Mouse (Mus musculus) lung, embryonic 14.5 days (tissue): Measurements from ENCODE around the gene Capzb. TPM values are rescaled to one million over a fixed set of nuclear protein-coding genes. Genes with fewer than 3 reads are reported as not detected.

Source experiments
- ATAC-seq: fragments of 200-750 bp; cut with Nextera tagmentation; 2 replicates; pipeline ENCODE4 v1.8.0; 2017; ENCODE audit warnings: mild to moderate bottlenecking, moderate TSS enrichment, moderate library complexity; ENCODE audit not compliant: insufficient read depth
- DNase-seq: peaks from one replicate; pipeline ENCODE4 v3.0.0-alpha.2; 2015
- H3K27ac ChIP-seq: fragments of 300-500 bp; sonication (generic); 2 replicates; pipeline ENCODE4 v1.5.1; 2014; ENCODE audit warnings: low read depth, mild to moderate bottlenecking, moderate library complexity
- H3K27me3 ChIP-seq: fragments of 300-500 bp; sonication (generic); 2 replicates; pipeline ENCODE4 v1.6.1; 2014; ENCODE audit warnings: low read length, control low read depth; ENCODE audit not compliant: insufficient read depth
- H3K36me3 ChIP-seq: fragments of 300-500 bp; sonication (generic); 2 replicates; pipeline ENCODE4 v1.6.1; 2014; ENCODE audit warnings: control low read depth; ENCODE audit not compliant: insufficient read depth
- H3K4me1 ChIP-seq: fragments of 300-500 bp; sonication (generic); 2 replicates; pipeline ENCODE4 v1.6.1; 2014; ENCODE audit warnings: antibody characterized with exemption, control low read depth; ENCODE audit not compliant: insufficient read depth
- H3K4me2 ChIP-seq: fragments of 300-500 bp; sonication (generic); 2 replicates; pipeline ENCODE4 v1.6.1; 2014; ENCODE audit warnings: mild to moderate bottlenecking
- H3K4me3 ChIP-seq: fragments of 300-500 bp; sonication (generic); 2 replicates; pipeline ENCODE4 v1.5.1; 2014; ENCODE audit warnings: low read depth, low read length
- H3K9ac ChIP-seq: fragments of 300-500 bp; sonication (generic); 2 replicates; pipeline ENCODE4 v1.6.1; 2014
- H3K9me3 ChIP-seq: fragments of 300-500 bp; sonication (generic); 2 replicates; pipeline ENCODE4 v1.6.1; 2016; ENCODE audit warnings: low read depth, low read length, control low read depth
- CTCF ChIP-seq: IDR thresholded peaks from 2 replicates; pipeline ENCODE4 v1.5.1; 2016; ENCODE audit warnings: antibody characterized with exemption, low read depth
- WGBS: fragments of 180-500 bp; shearing (Covaris S2); extraction: QIAGEN DNeasy Blood & Tissue Kit; methylation state at CpG from one replicate; pipeline ENCODE4 v1.1.7; 2014; 5-methylcytosine and 5-hydroxymethylcytosine counted together
- polyA plus RNA-seq: library from polyadenylated mRNA; unstranded; fragments of >200 nt; fragmentation: Nextera tagmentation; extraction: Ambion mirVana; gene quantifications from 2 replicates; pipeline ENCODE4 v1.2.1, GENCODE M21; 2014

The Capzb gene
- polyA plus RNA-seq, 1 experiment from 2014 or later = 336 TPM

DNA sequence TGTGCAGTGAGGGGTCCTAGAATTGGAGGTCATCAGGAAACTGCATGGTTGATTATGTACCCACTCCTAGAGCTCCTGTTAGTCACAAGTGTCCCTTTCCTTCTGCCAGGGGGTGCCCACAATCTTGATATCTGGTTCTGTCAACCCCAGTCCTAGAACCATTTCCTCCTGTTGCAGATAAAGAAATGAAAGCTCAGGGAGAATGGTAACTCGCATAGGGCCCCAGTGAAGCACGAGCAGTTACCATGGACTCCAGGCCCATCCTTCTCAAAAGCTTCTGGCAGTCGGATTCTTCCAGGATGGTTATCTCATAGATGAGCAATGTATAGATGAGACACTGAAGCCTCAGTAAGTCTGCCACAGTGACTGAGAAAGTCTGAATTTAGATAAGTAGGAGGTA, 8.2 kb downstream of the Capzb start:
- DNase-seq (no peak), ATAC-seq (no peak)
- Histone ChIP-seq H3K4me3 (no peak overlapping the region), H3K9ac (no peak overlapping the region), H3K4me2 (no peak overlapping the region), H3K27me3 (no peaks in the 10 kb centered on the region), H3K4me1 (peaks cover 19% of the 10 kb centered on the region), H3K27ac (no peak overlapping the region), H3K9me3 (no peaks in the 10 kb centered on the region), H3K36me3 (peaks cover 19% of the 10 kb centered on the region; the same call in 1 of the 2 replicates)
- 75% methylated on average over 3 of the region's 3 CpGs for WGBS
- no peak for TF ChIP-seq CTCF

DNA sequence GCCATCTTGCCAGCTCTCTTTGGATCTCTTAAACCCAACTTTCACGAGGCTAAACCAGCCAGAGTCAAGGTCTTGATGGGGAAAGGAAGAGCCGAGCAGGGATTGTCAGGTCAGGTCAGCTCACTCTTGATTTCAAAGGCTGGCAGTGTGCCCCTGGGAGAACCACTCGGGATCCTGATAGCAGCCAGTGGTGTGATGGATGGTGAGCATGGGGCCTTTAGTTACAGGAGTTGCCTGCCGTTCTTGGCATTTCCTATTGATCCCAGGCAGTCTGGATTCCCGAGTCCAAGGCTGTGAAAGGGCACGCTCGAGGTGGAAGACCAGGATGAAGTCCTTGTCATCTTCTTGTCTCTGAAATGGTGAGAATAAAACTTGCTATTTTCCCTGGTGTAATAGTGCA, 9.9 kb downstream of the Capzb start:
- Histone ChIP-seq H3K4me2 (no peak overlapping the region), H3K4me1 (peaks cover 16% of the 10 kb centered on the region; the same call in 1 of the 2 replicates), H3K36me3 (peaks cover 18% of the 10 kb centered on the region; the same call in 1 of the 2 replicates), H3K27me3 (no peaks in the 10 kb centered on the region), H3K4me3 (no peak overlapping the region), H3K9me3 (no peaks in the 10 kb centered on the region), H3K27ac (no peak overlapping the region), H3K9ac (no peak overlapping the region)
- no peak for TF ChIP-seq CTCF
- WGBS = 43% methylated on average over 7 of the region's 7 CpGs
- ATAC-seq = no peak
- DNase-seq = no peak

DNA sequence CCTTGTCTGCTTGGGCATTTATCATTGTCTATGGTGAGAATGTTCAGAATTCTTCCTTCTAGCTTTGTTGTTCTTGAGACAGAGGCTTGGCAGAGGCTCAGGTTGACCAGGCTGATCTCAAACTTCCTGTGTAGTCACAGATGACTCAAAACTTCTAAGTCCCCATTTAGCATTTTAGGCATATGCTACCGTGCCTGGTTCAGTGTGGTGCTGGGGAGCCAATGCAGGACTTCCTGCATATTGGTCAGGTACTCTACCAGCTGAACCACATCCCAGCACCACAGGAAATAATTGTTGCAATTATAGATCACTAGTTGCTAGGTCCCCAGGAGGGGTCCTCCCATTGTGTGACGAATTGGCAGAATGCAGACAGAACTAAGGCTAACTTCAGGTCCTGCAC, 10.7 kb downstream of the Capzb start:
- 61% methylated on average over 2 of the region's 2 CpGs for WGBS
- Histone ChIP-seq H3K27me3 (no peaks in the 10 kb centered on the region), H3K9ac (no peak overlapping the region), H3K4me1 (peaks cover 21% of the 10 kb centered on the region; the same call in 1 of the 2 replicates), H3K27ac (no peak overlapping the region), H3K4me3 (no peak overlapping the region), H3K36me3 (peaks cover 18% of the 10 kb centered on the region; the same call in 1 of the 2 replicates), H3K9me3 (no peaks in the 10 kb centered on the region), H3K4me2 (no peak overlapping the region)
- ATAC-seq (no peak), DNase-seq (peak; percentile 23)
- TF ChIP-seq CTCF = no peak

DNA sequence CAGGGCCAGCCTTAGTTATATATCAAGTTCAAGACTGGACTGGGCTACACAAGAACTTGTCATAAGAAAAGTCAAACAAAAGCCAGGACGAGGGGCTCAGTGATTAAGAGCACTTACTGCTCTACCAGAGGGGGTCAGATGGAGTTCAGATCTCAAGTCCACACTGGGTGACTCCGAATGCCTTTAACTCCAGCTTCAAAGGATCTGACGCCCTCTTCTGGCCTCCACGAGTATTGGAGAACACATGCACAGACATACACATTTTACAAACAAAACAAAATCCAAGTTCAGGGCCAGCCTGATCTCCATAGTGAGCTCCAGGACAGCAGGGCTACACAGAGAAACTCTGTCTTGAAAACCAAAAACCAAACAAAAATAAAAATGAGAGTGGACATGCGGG, 13.1 kb downstream of the Capzb start:
- Histone ChIP-seq H3K9ac (no peak overlapping the region), H3K9me3 (no peaks in the 10 kb centered on the region), H3K4me1 (peaks cover 21% of the 10 kb centered on the region; the same call in 1 of the 2 replicates), H3K4me2 (no peak overlapping the region), H3K27ac (no peak overlapping the region), H3K27me3 (no peaks in the 10 kb centered on the region), H3K36me3 (peaks cover 13% of the 10 kb centered on the region; the same call in 1 of the 2 replicates), H3K4me3 (no peak overlapping the region)
- peak; percentile 48; the same call in 1 of the 2 replicates for ATAC-seq
- 35% methylated on average over 5 of the region's 5 CpGs for WGBS
- peak; percentile 68 for TF ChIP-seq CTCF
- DNase-seq = peak; percentile 66

DNA sequence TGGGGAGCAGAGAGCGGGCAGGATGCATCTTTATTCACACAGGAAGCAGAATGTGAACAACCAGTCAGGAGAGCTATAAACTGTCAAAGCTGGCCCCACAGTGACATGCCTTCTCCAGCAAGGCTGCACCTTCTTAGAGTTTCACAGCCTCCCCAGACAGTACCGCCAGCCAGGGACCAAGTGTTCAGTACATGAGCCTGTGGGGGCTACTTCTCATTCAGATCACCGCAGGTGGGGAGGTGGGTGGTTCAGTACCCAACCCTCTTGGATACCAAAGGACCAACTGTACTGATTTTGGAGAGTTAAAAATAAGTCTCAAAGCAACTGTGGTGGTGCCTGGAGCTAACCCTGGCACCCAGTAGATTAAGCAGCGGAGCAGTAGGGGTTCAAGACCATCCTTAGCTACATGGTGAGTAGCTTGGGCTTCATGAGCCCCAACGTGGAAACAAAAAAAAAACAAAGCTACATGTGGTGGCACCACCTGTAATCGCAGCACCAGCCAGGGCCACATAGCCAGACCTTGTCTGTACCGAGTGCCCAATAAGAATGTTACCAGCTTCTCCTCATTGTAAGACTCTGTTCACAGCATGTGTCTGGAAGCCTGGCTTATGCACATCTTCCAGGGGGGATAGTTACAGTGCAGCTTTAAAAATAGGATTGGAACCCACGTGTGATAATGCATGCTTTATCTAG, 13.8 kb downstream of the Capzb start:
- DNase-seq (no peak), ATAC-seq (no peak)
- TF ChIP-seq CTCF = no peak
- no peak overlapping the region for H3K9ac ChIP-seq
- H3K4me2 ChIP-seq = no peak overlapping the region
- no peak overlapping the region for H3K4me3 ChIP-seq
- H3K27ac ChIP-seq = no peak overlapping the region
- no peaks in the 10 kb centered on the region for H3K27me3 ChIP-seq
- WGBS = 81% methylated on average over 8 of the region's 8 CpGs
- peaks cover 21% of the 10 kb centered on the region; the same call in 1 of the 2 replicates for H3K4me1 ChIP-seq
- no peaks in the 10 kb centered on the region for H3K9me3 ChIP-seq
- H3K36me3 ChIP-seq = peaks cover 13% of the 10 kb centered on the region; the same call in 1 of the 2 replicates

DNA sequence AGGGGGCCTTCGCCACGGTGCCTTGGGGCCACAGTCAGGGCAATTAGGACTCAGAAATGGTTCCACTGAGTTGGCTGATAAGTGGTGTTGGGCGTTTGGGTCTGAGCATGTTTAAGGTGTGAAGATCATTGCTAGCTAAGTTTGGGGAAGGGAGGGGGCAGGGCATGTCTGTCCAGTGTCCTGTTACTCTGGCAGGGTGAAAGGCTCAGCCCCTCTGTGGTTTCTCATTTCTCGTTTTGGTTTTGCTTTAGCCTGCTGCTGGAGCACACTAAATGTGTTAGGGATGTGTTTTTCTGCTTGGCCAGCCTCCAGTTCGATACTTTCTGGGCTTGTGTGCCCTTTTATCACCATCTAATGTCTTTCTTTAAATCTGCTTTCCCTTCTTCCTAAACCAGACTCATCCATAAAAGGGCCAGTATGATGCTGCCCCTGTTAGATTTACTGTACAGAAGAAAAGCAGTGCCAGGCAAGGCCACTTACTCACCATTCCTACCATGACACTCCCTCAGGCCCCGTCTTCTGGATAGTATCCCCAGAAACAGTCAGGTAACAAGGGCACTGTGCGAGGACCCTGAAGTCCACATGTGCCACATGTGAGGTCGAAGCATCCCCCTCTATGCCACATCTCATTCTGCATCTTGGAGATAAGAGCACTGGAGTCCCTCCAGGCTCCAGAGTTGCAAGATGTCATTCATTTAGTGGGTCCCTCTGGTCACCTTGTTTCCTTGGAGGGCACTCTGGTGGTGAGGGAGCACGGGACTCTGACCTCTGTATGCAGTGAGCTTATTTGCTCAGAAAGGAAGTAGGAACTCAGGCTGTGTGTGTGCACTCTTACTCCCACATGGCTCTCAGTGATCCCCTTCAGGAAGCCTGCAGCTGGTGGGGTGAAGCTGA, 15.8 kb downstream of the Capzb start:
- H3K9me3 ChIP-seq = no peaks in the 10 kb centered on the region
- H3K9ac ChIP-seq = no peak overlapping the region
- H3K36me3 ChIP-seq = peaks cover 19% of the 10 kb centered on the region; the same call in 1 of the 2 replicates
- peak; percentile 32 for DNase-seq
- no peak overlapping the region for H3K4me3 ChIP-seq
- peaks cover 30% of the 10 kb centered on the region for H3K4me1 ChIP-seq
- 40% methylated on average over 9 of the region's 9 CpGs for WGBS
- H3K27ac ChIP-seq = 0 out of 2 replicates have a peak overlapping the region, but pooled peaks have one; percentile 61
- H3K27me3 ChIP-seq = no peaks in the 10 kb centered on the region
- no peak overlapping the region for H3K4me2 ChIP-seq
- TF ChIP-seq CTCF = no peak
- no peak for ATAC-seq
